Mouse (Mus musculus) cerebellum, adult 2 months (tissue): ENCODE measurements around the gene Rnf185.

ENCODE experiments used
- CTCF ChIP-seq: fragments of 200-500 bp; IDR thresholded peaks from 2 replicates; pipeline ENCODE4 v1.5.1; 2011; ENCODE audit warnings: low read depth, mild to moderate bottlenecking, control low read depth, low read length, moderate library complexity, borderline replicate concordance; ENCODE audit not compliant: insufficient read depth
- POLR2A ChIP-seq: fragments of 200-500 bp; IDR thresholded peaks from 2 replicates; pipeline ENCODE4 v1.6.1; 2011; ENCODE audit warnings: low read length, control low read depth, borderline replicate concordance; ENCODE audit not compliant: insufficient read depth

DNA sequence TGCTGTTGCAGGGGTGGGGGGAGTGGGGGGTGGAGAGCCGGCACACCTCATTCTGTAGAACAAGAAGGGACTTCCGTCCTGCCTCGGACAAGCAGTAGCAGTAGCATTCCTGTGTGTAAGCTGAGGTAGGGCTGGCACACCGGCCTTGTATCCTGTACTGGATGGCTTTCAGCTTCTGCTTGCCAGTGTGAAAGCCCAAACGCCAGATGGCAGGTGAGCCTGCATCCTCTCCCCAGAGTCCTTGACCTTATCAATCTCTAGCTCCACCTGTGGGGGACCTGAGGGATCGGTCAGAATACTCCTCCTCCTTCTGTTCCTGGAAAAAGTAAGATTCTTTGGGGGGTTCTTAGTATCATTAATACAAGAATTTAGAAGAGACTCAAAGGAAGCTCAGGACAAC, 1.3 kb upstream of the Rnf185 start:
- TF ChIP-seq POLR2A: peak; percentile 27; the same call in 1 of the 2 replicates
- TF ChIP-seq CTCF: peak; percentile 74
